Mouse (Mus musculus) testis, postnatal 10 days (tissue): ENCODE measurements around the gene Csrp1.

Experiments used
- DNase-seq: peaks from one replicate; pipeline ENCODE4 v3.0.0; 2021; ENCODE audit warnings: low spot score

The Csrp1 gene

GRCm38 (mm10) chr1:135719983-135720382 lies at the start of gene Csrp1:
Gene Csrp1 (plus strand): TSS chr1:135720061.
- no peak for DNase-seq

GRCm38 (mm10) chr1:135670397-135671130 lies 49.3 kb upstream of the Csrp1 start:
- DNase-seq = peak; percentile 90

GRCm38 (mm10) chr1:135671406-135671805 lies 48.5 kb upstream of the Csrp1 start:
- DNase-seq = no peak

GRCm38 (mm10) chr1:135671956-135672355 lies 47.9 kb upstream of the Csrp1 start:
- DNase-seq = peak; percentile 79

GRCm38 (mm10) chr1:135672374-135672773 lies 47.5 kb upstream of the Csrp1 start:
- DNase-seq = no peak

- no peak for DNase-seq
These were observed 46.4 kb upstream of the Csrp1 start for GRCm38 (mm10) chr1:135673423-135673822.

- DNase-seq = no peak
These were observed 44.3 kb upstream of the Csrp1 start for GRCm38 (mm10) chr1:135675449-135676129.

- DNase-seq = no peak
These were observed 43.6 kb upstream of the Csrp1 start for GRCm38 (mm10) chr1:135676247-135676646.

GRCm38 (mm10) chr1:135676938-135677682 lies 42.8 kb upstream of the Csrp1 start:
- DNase-seq = no peak

- DNase-seq = no peak
These were observed 41.7 kb upstream of the Csrp1 start for GRCm38 (mm10) chr1:135678145-135678544.

GRCm38 (mm10) chr1:135680716-135681115 lies 39.1 kb upstream of the Csrp1 start:
- DNase-seq = no peak

GRCm38 (mm10) chr1:135681122-135681521 lies 38.7 kb upstream of the Csrp1 start:
- no peak for DNase-seq

GRCm38 (mm10) chr1:135684895-135685294 lies 35.0 kb upstream of the Csrp1 start:
- DNase-seq = no peak

- no peak for DNase-seq
These were observed 34.5 kb upstream of the Csrp1 start for GRCm38 (mm10) chr1:135685316-135685715.

- DNase-seq = peak; percentile 79
These were observed 32.9 kb upstream of the Csrp1 start for GRCm38 (mm10) chr1:135686792-135687510.

GRCm38 (mm10) chr1:135687771-135688492 lies 31.9 kb upstream of the Csrp1 start:
- peak; percentile 85 for DNase-seq

- DNase-seq = no peak
These were observed 31.2 kb upstream of the Csrp1 start for GRCm38 (mm10) chr1:135688686-135689085.

GRCm38 (mm10) chr1:135690784-135691416 lies 29.0 kb upstream of the Csrp1 start:
- DNase-seq = no peak

- DNase-seq = no peak
These were observed 28.4 kb upstream of the Csrp1 start for GRCm38 (mm10) chr1:135691417-135691815.

- no peak for DNase-seq
These were observed 25.7 kb upstream of the Csrp1 start for GRCm38 (mm10) chr1:135694181-135694580.

- DNase-seq = no peak
These were observed 22.4 kb upstream of the Csrp1 start for GRCm38 (mm10) chr1:135697462-135697861.
